In genomic region chr13:112152614-112153550, GRCm38 (mm10) we compare ENCODE assay signal across 8 mouse cellular contexts.
DNase-seq lines count a peak whose midpoint lies in the region; ATAC-seq and TF ChIP-seq lines count a peak whose summit lies in the region.

No protein-coding gene starts in this region.

- H3K9me3 ChIP-seq in intestine, embryonic 15.5 days = no peaks in the 10 kb centered on the region
- no peaks in the 10 kb centered on the region for H3K9me3 ChIP-seq in liver, embryonic 11.5 days (ENCODE audit: control insufficient read depth, low read length)
- H3K9me3 ChIP-seq in midbrain, postnatal 0 days (ENCODE audit: low read length) = no peaks in the 10 kb centered on the region

- H3K4me3 ChIP-seq in intestine, embryonic 15.5 days (replicated peaks) = no peak overlapping the region
- no peak overlapping the region for H3K4me3 ChIP-seq in liver, embryonic 11.5 days (ENCODE audit: low read depth, low read length)
- H3K4me3 ChIP-seq in midbrain, postnatal 0 days (ENCODE audit: low read depth, low read length) = no peak overlapping the region

- H3K4me2 ChIP-seq in intestine, embryonic 15.5 days (replicated peaks) = peak overlapping the region; percentile 51
- H3K4me2 ChIP-seq in liver, embryonic 11.5 days = peak overlapping the region; percentile 56
- H3K4me2 ChIP-seq in midbrain, postnatal 0 days (ENCODE audit: low read depth, low read length, poor library complexity, severe bottlenecking) = peak overlapping the region; percentile 32

- no peak overlapping the region for H3K9ac ChIP-seq in intestine, embryonic 15.5 days
- H3K9ac ChIP-seq in liver, embryonic 11.5 days (ENCODE audit: low read depth, low read length) = no peak overlapping the region
- H3K9ac ChIP-seq in midbrain, postnatal 0 days (replicated peaks; ENCODE audit: low read length, poor library complexity, severe bottlenecking) = no peak overlapping the region

- peaks cover 13% of the 10 kb centered on the region for H3K4me1 ChIP-seq in intestine, embryonic 15.5 days (replicated peaks)
- 0 out of 2 replicates have a peak, but pooled peaks cover 4% of the 10 kb centered on the region for H3K4me1 ChIP-seq in liver, embryonic 11.5 days (replicated peaks; ENCODE audit: control insufficient read depth, insufficient read depth, low read length)
- no peaks in the 10 kb centered on the region; the same call in none of the 2 replicates for H3K4me1 ChIP-seq in midbrain, postnatal 0 days (ENCODE audit: insufficient read depth, low read length)

- H3K36me3 ChIP-seq in intestine, embryonic 15.5 days = no peaks in the 10 kb centered on the region
- no peaks in the 10 kb centered on the region for H3K36me3 ChIP-seq in liver, embryonic 11.5 days (ENCODE audit: control insufficient read depth, insufficient read depth, low read length)
- H3K36me3 ChIP-seq in midbrain, postnatal 0 days (ENCODE audit: insufficient read depth, low read length) = no peaks in the 10 kb centered on the region

- peak; percentile 85 for ATAC-seq in intestine, embryonic 15.5 days
- no peak for ATAC-seq in liver, embryonic 11.5 days (replicated peaks; ENCODE audit: low FRiP score)
- no peak; the same call in 1 of the 2 replicates for ATAC-seq in midbrain, postnatal 0 days (ENCODE audit: low FRiP score)
- no peak for ATAC-seq in erythroid progenitor cell, adult 5-6 weeks (replicated peaks; ENCODE audit: low FRiP score, poor library complexity, severe bottlenecking)

- H3K27ac ChIP-seq in intestine, embryonic 15.5 days = peak overlapping the region; percentile 37; the same call in 1 of the 2 replicates
- no peak overlapping the region for H3K27ac ChIP-seq in liver, embryonic 11.5 days (ENCODE audit: low read depth, low read length)
- no peak overlapping the region for H3K27ac ChIP-seq in midbrain, postnatal 0 days (ENCODE audit: low read depth, low read length)

- no peaks in the 10 kb centered on the region for H3K27me3 ChIP-seq in intestine, embryonic 15.5 days (replicated peaks)
- no peaks in the 10 kb centered on the region for H3K27me3 ChIP-seq in liver, embryonic 11.5 days (replicated peaks; ENCODE audit: control insufficient read depth, insufficient read depth, low read length)
- no peaks in the 10 kb centered on the region for H3K27me3 ChIP-seq in midbrain, postnatal 0 days (ENCODE audit: insufficient read depth, low read length)

- TF ChIP-seq CTCF in midbrain, postnatal 0 days (IDR thresholded peaks at IDR 0.05) = no peak

- 14% methylated on average over 27 of the region's 27 CpGs for WGBS in intestine, embryonic 15.5 days
- 15% methylated on average over 27 of the region's 27 CpGs for WGBS in liver, embryonic 11.5 days
- WGBS in midbrain, postnatal 0 days = 21% methylated on average over 27 of the region's 27 CpGs

- peak; percentile 19 for DNase-seq in adrenal gland, adult 8-10 months
- peak; percentile 69 to 71 for DNase-seq in cerebellum, postnatal 14 days
- DNase-seq in gastrocnemius, postnatal 25 days = peak; percentile 7
- peak; percentile 41 for DNase-seq in liver, embryonic 11.5 days (ENCODE audit: low spot score)
- DNase-seq in midbrain, postnatal 0 days (ENCODE audit: low spot score) = peak; percentile 58
- DNase-seq in frontal cortex, adult 2 months (ENCODE audit: extremely low spot score in 1 of 2, low spot score in 1 of 2) = no peak

Comparison
In these comparisons a context has a peak if more than half of its experiments do, and no peak if none do; other contexts are left out.
1. DNase-seq: peak in adrenal gland, adult 8-10 months (single experiment), cerebellum, postnatal 14 days (2 of 2), gastrocnemius, postnatal 25 days (single experiment), liver, embryonic 11.5 days (single experiment) and midbrain, postnatal 0 days (single experiment); none in frontal cortex, adult 2 months (0 of 2).
2. Peak in every context shown above with its lines, with median percentiles within 50 percentile points of each other: H3K4me2 ChIP-seq.